Mouse (Mus musculus) megakaryocyte, embryonic 14.5 days (primary cell): ENCODE results near the gene Lsm12.

ENCODE experiments used
- FLI1 ChIP-seq: IDR thresholded peaks from 2 replicates; pipeline ENCODE4 v1.6.1; 2012; ENCODE audit warnings: low read length, inconsistent platforms, mixed read lengths
- GATA1 ChIP-seq: IDR thresholded peaks from 3 replicates; pipeline ENCODE4 v1.6.1; 2012; ENCODE audit warnings: mixed read lengths, low read length, inconsistent platforms, borderline replicate concordance

GRCm38 (mm10) chr11:102145471-102146001 is 39.6 kb downstream of the Lsm12 start, which contains the start of gene Nags:
- TF ChIP-seq GATA1 = no peak
- TF ChIP-seq FLI1 = no peak
